Mouse (Mus musculus) kidney, adult 8-10 months (tissue): ENCODE data around the gene Foxa1.

Experiments
- DNase-seq, 2 experiments: peaks; one replicate each; pipeline ENCODE4 v3.0.0; 2022

The Foxa1 gene

DNA sequence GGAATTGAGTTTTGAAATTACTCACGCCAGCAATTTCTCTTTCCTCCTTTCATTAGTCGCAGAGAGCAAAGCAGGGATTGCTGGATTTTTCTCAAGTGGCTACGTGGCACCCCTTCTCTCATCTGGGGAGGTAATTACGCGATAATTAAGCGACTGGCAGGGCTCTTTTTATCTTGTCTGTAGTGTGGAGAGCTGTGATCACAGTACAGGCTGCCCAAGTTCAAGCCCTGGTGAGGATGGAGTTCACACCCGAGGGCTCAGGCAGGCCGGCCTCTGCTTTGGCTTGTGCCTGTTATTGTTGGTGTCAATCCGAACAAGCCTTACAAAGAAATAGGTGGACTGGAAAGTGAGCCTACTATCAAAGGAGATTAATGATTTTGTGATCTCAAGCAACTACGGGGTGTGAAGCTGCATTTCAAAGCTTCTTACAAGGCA, 7.1 kb downstream of the Foxa1 start:
- no peak for DNase-seq

DNA sequence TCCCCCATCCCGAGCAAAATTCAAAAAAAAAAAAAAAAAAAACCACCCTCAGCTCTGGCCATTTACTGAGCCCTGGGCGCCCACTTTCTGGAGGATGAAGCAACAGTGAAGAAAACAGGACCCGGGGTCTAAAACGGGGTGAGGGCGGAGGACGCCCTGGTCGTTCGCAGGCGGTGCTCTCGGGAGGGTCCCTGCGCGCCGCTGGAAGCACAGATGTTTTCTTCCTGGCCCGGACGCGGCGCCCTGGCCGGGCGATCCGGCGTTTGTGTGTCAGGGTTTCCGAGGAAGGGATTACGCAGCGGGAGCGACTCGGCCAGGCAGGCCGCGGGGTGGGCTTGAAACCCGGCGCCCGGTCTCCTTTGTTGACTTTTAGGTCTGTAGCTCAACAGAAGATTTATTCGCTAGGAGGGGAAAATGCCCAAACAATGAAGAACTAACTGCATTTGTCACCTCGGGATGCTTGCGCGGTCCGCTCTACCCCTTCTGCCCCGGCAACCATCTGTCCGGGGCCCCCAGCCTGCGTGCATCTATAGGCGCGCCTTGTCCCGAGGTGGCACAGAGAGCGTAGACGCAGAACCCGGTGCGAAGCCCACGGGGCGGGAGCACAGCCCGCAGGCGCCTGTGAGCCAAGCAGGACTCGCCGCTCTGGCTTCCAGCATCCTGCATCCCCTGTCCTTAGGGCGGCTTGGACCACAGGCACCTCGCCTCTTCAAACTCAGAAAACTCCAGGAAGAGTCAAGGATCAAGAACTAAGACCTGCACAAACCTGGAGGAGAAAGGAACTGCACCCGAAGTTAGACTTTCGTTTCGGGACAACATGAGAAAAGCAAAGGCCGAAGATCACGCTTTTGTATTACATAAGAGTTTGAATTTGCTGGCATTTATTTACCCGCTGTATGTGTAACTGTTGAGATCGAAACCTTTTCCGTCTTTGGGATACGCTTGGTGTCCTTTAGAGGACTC, 7.8 kb downstream of the Foxa1 start:
- peak; percentile 32 to 38 for DNase-seq

DNA sequence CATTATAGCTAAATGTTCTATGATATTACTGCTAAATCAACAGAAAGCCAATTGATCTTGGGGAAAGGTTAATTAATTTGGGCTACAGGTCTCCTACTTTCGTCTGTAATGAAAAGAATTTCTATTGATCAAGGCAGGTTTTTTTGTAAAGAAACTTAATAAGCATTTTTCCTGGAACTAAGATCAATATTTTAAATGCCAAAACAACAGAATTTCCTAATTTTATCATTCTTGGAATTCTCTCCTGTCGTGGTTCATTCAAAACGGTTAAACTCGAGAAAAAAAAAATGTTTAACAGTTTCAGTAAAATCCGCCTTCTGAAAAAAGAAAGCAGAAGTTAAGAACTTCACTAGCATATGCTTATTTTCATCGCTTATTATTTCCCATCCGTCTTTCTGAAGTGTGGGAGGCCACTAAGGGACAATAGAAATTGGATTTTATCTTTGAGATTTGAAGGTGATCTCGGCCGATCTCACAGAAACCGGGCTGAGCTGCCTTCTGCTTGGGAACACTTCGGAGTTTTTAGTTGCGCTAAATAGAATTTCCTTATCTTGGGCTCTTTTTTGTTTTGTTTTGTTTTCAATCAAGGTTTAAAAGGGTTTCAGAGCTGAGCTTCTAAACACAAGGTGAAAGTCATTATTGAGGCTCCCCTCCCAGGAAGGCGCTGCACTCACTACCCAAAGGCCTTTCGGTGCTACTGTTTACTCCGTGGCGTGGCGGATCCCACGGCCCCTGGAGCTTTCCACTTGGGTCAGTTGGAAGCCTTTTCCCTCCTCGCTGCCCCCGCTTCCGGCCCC, 8.7 kb downstream of the Foxa1 start:
- no peak for DNase-seq

DNA sequence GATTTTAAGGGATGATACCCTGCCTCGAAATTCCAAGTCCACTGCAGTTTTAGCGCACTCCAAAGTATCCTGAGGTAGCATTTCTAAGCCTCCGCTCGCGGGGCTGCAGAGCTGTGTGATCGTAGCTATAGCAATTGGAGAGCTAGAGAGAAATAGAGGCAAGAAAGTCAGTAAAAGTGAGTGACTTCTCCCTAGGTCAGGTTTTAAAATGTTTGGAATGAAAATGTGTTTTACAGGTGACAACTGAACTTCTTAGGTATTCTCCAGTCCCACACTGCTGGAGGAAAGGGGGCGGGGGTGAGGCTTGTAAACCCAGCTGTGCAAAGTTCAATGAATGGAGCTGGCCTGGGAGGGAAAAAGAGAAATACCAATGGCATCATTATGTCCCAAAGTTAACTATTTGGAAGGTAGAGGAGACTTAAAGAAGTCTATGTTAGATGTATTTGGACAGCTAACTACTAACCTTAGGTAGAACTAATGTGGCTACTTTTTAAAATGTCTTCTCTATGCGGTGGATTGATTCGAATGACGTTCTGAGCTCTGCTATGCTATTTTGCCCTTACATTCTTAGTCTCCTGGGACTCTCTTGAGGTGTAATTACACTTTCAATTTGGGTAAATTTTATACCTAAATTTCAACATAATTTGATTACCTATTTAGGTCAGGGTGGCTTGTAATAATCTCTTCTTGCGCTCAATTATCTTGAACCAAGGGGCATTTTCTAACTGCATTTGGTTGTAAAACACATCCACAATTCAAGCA, 9.6 kb downstream of the Foxa1 start:
- DNase-seq, result no peak

DNA sequence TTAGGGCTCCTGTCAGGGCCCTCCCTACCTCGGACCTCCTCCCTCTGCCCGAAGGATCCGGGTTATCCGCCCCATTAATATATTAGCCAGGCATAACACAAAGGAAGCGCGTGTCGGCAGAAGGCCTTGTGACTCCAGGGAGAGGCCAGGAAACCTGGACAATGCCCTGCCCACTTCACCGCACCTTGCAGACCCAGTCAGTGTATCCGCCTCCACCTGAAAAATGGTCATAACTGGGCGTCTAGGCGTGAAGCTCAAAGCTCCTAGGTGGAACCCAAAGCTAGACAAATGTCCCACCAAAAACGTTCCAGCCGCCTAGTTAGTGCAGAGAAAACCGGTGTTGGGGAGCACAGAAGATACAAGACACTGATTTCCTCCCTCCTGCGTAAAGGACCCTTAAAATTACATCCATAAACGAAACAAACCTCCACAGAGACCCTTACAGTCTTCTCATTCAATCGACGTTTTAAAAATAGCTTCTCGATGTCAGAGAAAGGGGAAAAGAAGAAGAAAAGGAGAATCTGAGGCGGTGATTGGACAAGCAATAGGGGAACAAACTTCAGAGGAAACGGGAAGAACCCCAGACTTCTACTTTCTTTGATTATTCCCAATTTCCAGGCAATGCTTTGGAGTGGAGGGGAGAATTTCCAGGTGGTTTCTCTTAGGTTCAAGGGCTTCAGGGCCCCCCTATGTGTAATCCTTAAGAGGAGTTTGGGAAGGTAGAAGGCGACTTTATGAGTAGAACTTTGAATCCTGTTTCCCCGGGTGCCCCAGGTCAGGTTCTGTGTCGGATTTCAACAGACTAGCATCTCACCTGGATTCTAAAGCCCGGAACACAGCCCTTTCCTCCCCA, 10.4 kb downstream of the Foxa1 start:
- no peak for DNase-seq

DNA sequence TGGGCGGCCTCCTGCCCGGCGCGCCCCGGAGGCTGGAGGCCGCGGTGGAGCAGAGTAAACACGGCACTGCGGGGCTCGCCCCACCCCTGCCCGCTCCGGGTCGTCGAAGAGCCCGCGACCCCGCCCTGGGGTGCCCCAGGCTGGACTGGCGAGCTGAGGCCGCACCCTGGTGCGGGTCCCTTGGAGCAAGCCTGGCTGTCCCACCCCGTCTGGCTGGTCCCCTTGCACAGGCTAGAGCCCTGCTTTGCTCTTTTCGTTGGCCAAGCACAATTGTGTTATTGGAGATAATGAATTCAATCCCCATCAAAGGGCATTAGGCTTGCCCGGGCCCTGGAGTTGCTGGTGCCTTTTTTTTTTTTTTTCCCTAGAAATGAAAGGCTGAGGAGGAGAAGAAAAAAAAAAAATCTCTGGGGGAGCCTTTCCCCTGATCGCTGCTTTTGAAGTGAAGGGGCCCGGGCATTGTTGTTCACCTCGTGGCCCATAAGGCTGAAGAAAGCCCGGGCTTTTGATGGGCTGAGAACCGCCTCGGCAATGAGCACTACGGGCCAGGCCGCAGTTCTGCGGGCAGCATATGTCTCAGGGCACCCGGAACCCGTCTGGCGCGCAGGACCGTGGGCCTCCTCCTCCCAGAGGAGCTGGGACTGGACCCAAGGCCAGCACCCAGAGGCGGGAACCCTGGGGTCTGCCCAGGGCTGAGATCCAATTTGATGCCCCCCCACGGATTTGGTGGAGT, 11.7 kb downstream of the Foxa1 start:
- no peak for DNase-seq

DNA sequence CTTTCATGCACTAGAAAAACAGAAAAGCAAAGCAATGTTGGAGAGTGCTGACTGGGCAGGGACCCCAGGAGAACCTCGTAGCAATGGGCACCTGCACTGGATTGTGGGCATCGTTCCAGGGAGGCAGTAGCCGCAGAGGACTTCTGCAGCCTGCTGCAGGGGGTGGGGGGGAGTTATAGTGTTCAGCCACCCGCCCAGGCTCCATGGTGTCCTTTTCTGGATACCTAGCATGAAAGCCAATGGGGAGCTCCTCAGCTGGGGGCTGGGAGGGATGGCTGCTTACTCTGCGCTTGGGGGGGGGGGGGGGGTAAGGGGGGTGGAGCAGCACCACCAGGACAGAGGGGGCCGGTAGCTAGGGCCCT, 12.2 kb downstream of the Foxa1 start:
- DNase-seq, result no peak

DNA sequence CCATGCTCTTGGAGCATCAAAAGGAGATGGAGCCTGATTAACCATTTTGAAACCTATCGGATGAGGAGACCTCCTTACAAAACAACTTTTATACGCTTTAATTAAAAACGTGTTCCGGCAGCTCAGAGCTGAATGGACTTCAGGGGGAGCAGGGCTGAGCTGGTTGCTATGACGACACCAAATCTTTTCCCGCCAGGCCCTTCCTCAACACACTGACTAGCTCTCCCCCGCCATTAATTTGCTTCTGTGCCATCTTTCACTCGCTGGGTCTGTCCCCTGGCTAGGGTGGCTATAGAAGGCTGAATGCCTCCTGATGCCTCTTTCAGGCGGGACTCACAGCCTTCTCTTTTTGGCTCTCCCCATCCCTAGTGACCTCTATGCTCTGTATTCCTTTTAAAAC, 16.2 kb downstream of the Foxa1 start:
- DNase-seq, result no peak

DNA sequence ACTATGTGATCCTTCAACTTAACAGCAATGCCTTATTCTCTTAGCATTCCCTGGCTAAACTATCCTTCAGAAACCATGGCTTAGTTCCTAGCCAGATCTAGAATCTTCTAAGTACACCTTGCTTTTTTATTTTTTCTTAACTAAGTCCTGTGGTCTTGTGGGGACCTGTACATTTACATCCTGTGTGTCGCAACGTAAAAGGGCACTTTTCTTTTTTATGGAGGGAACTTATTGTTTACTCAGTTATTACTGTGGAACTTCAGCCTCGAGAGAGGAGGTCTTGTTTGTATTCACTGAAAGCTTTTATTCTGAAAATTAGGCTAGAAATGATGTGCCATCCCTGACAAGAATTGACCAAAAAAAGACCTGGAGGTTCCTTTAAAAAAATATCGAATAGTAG, 18.4 kb downstream of the Foxa1 start:
- no peak for DNase-seq

DNA sequence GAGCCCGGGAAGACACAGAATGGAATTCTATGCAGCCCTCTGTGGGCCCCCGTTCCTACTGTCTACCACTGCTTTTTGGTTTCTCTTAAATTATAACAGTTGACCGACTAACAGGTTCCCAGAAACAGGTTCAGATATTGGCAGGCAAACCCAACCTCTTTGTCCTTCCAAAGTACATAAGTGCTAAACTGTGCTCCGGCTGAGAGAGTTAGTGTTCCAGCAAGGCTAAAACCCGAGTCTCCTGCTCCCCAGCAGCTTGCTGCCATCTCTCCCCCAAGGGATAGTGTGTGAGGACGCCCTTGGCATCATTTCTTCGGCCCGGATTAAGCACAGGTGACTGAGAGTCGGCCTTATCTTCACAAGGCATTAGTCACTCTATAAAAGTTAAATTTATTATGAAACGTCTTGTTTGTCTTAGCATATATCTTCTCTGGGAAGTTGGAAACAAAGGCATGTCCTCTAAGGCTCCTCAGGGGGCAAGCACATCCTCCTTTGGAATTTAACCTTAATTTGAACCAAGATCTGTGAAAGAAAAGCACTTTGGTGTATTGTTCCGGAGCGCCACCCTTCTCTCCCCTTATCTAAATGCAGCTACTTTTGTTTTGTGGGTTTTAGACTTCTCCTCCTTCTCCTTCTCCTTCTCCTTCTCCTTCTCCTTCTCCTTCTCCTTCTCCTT, 30.9 kb downstream of the Foxa1 start:
- no peak for DNase-seq

DNA sequence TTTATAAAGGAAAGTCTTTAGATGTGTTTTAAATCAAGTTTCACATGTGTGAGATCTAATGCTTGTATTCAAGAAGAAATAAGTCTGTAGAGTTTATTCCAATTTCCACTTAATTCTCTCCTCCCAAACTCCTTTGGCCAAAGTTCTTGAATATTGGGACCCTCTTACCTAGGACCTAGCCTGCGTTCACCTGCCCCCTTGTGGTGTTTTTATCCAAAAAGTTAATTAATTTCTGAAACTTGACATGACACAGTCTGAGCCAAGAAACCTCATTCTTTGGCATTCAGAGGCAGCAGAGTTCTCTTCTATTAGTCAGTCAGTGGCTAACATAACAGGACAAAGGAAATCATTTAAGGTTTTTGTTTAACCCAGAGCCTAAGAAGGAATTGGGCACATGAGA, 32.2 kb downstream of the Foxa1 start:
- DNase-seq, result no peak

DNA sequence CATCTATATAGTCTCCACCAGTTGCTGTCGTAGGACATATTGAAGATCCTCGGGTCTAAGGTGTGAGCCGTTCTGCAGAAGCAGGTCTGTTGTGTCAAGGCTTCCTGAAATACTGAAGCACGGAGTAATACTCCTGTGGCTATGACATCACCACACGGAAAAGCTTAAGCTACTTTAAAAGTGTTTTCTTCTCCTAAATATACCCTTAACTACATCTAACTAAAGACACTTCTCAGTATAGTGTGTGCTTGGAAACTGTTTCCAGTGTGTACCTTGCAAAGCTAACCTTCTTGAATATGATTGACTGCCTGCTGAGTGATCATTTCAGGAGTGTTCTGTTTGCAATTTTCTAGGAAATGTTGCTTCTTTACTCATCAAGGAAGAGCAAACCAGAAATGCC, 35.2 kb downstream of the Foxa1 start:
- no peak for DNase-seq

DNA sequence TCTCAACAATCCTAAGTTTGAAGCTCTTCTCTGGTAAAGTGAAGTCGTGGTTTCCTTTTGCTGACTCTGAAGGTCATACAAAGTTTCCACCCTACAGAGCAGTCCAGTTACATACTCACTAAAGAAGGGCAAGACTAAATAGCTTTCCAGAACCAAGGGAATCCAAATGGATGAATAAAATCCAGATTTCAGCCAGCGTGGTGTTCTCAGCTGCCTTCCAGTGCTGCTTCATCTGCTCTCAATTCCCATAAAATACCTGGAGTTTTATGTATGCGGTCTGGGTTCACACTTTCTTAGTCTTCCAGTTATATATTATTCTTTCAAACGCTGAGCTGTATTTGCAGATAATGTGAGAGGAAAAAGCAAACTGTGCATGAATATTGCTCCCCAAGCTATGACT, 35.6 kb downstream of the Foxa1 start:
- no peak for DNase-seq

DNA sequence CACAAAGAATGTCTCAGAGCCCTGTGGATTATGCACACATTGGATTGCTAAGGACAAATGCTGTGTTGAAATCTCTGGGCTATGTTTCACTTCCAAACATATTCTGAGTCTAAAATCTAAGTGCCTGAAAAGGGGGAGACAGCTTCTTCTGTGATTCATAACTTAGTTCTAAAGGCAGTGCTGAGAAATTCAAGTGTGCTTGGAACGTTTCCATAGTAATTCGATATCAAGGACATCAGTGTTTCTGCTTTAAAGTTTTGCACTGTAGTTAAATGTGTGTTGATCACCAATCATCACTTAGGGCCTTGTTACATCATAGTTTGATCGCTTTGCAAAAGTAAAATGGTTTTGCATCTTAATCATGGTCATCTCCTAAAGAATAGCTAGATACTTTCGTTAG, 37.0 kb downstream of the Foxa1 start:
- no peak for DNase-seq

DNA sequence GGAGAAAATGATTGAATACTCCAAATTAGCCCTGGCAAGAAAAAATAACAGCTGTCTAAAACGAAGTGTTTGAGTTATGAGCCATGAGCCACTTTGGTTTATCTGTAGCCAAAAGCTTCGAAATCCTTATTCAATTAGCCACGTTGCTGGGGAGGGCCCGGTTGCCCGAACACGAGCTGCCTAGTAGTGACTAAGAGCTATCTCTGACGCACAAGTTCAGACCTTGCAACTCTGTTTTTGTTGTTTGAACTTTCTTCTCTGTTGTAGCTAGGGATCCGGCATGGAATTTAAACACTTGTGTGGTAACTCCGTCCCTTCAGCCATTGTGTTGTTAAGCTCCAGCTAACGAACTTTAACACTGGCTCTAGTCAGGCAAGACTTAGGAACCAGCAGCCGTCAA, 37.8 kb downstream of the Foxa1 start:
- DNase-seq, result no peak

DNA sequence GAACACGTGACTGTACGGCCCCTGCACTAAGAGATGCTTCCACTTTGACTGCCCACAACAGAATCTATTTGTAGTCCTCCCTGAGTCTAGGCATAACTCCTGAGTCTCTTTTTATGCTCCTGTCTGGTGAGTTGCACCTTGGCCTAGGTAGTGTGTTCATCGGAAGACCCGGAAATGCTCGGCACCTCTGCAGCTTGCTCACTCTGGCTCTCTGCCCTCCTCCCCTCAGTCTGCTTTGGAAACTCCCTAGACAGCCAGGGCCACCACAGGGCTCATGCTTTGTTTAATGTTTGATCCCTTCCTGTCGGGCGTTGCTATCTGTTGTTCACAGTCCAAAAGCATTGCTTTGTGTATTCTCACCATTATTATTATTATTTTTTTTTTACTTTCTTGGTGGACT, 41.4 kb downstream of the Foxa1 start:
- no peak for DNase-seq

DNA sequence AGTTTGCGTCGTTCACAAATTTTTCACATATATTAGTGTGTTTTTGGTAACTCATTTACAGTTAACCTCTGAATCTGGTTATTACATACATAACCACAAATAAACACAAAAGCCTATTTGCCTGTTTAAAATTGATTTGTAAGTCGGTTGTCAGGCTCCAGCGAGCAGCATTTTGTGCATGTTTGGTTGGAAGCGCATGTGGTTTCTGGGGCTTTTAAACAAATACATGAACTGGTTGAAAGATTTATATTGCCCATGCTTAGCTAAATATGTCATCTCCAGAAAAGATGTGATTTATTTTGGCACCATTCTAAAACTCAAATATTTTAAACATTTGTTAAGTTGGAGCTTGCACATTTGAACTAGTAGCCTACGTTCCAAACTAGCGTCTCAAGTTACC, 46.5 kb downstream of the Foxa1 start:
- no peak for DNase-seq

DNA sequence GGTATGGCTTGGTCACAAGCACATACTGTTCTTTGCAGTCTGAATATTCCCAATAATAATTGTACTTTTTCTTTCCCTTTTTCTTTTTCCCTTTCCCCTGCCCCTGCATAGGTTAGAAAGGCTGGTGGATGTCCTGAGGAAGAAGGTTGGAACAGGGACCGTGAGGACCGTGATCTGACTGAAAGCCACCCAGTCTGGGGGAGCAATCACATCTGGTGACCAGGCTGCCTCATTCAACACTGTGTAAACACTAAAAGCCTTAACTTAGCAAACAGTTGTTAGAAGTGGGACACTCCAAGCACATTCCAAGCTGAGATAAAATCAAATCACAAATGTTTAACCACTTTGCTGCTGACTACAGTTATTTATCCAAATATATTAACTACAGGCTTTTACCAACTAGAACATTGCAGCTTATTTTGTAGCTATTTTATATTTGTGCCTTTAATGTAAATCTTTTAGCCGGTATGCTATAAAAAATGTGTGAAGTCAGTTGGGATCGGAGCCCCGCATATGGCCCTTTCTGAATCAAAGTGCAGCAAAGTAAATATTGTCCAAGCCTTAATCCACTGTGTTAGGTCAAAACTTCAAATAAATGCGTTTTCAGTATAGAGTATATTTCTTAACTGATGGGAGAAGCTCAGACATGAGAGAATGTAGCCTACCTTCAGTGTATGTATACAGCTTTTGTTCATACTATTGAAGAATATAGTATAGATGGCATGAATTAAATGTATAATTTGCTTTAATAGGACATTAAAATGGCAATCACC, 50.2 kb downstream of the Foxa1 start:
- DNase-seq, result no peak
